Mouse (Mus musculus): ENCODE measurements around the gene Slamf6. TPM values are rescaled to one million over a fixed set of nuclear protein-coding genes. Genes with fewer than 3 reads are reported as not detected.
"Not testable (repeated sequence)": the region's sequence is repeated elsewhere in the genome, so short reads cannot be mapped to it uniquely, and the experiment has no call there.

The Slamf6 gene
- 0.50 and 0.52 TPM in 2 replicates for polyA plus RNA-seq (2014; fragmentation: Nextera tagmentation; extraction: Ambion mirVana)

DNA sequence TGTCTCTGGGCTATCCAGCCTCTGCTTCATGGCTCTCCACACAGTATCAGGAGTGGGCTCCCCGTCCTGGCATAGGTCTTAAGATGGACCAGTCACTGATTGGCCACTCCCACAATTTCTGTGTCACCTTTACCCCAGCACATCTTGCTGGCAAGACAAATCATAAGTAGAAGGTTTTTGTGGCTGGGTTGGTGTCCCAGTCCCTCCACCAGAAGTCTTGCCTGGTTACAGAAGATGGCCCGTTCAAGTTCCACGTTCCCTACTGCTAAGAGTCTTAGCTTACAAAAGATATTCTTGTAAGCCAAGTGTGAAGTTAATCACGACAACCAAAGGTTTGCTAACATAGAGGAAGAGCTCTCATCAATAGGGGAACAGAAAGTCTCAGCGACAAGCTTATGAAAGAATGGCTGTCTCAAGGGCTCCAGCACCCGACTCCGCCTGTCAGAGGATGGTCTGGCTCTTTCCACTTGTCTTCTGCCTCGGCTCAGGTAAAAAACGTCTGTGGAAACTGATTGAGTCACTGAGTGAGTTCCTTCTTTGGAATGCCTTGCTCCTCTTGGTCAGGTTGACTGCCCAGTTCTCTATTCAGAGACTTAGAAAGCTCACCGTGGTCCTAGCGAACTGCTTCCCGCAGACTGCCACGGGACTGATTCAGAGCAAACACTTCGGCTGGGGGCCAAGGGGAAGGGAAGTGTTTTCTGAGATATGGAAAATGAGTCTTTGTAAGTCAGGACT, at the start of gene Slamf6:
TSS of gene Slamf6 (plus strand) at position 211 of the 735 bp plus-strand sequence.
- 80% methylated on average over 14 of the region's 14 CpGs for WGBS
- H3K9ac ChIP-seq (ENCODE audit: low read depth, low read length) = no peak within 1 kb of the TSS
- H3K36me3 ChIP-seq (ENCODE audit: control insufficient read depth, insufficient read depth, low read length) = no peaks in the 10 kb centered on the region
- H3K4me2 ChIP-seq (ENCODE audit: low read depth, low read length) = no peak within 1 kb of the TSS
- H3K4me1 ChIP-seq (ENCODE audit: control insufficient read depth, insufficient read depth, low read length) = no peaks in the 10 kb centered on the region
- no peaks in the 10 kb centered on the region for H3K27me3 ChIP-seq (replicated peaks; ENCODE audit: control insufficient read depth, insufficient read depth, low read length)
- no peak for ATAC-seq (ENCODE audit: low read depth)
- no peak within 1 kb of the TSS for H3K4me3 ChIP-seq (ENCODE audit: low read depth, low read length)
- H3K27ac ChIP-seq (replicated peaks; ENCODE audit: low read depth, low read length) = no peak within 1 kb of the TSS
- DNase-seq (ENCODE audit: low spot score) = no peak
- H3K9me3 ChIP-seq (ENCODE audit: control insufficient read depth, low read length) = no peaks in the 10 kb centered on the region

DNA sequence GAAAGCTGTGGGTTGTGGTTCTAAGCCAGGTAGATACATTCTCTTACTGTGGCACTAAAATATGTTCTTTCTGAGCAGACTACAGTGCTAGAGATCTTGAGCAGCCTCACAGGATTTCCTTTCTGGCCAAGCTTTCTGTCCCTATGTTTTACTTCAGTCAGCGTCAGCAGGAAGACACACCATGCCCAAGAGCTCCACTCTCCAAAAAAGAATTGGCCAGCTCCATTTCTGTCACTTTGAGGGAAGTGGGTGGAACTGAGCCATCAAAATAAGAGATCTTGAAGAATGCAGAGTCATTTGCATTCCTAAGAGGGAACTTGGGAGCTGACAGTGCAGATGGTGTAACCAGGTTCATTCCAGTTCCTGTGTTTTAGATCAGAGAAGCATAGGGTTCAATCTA, 30.3 kb upstream of the Slamf6 start:
- Histone ChIP-seq H3K27me3 (replicated peaks; ENCODE audit: control insufficient read depth, insufficient read depth, low read length) (no peaks in the 10 kb centered on the region), H3K36me3 (ENCODE audit: control insufficient read depth, insufficient read depth, low read length) (no peaks in the 10 kb centered on the region), H3K9ac (ENCODE audit: low read depth, low read length) (no peak overlapping the region), H3K9me3 (ENCODE audit: control insufficient read depth, low read length) (no peaks in the 10 kb centered on the region), H3K4me2 (ENCODE audit: low read depth, low read length) (no peak overlapping the region), H3K4me1 (ENCODE audit: control insufficient read depth, insufficient read depth, low read length) (no peaks in the 10 kb centered on the region), H3K27ac (replicated peaks; ENCODE audit: low read depth, low read length) (no peak overlapping the region), H3K4me3 (ENCODE audit: low read depth, low read length) (no peak overlapping the region)
- 88% methylated on average over 1 of the region's 1 CpGs for WGBS
- ATAC-seq (ENCODE audit: low read depth) = no peak
- no peak for DNase-seq (ENCODE audit: low spot score)

DNA sequence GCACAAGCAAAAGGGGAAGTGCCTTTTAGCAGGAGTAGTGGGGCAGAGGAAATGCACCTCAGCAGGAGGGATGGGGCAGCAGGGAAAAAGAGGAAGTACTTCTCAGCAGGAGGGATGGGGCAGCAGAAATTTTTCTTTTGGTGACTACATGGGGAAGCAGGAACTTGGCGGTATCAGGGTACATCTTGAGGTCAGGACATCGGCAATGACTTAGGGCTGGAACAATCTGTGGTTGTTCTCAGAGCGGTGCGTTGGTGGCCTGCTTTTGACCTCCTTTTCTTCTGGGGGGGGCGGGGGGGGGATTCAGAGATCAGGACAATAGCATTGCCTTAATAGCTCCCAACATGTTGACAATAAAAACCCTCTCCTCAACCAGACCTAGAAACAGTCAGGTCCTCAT, 22.0 kb upstream of the Slamf6 start, which contains the start of gene Gm10521:
TSS of gene Gm10521 (plus strand) at position 301 of the 400 bp plus-strand sequence.
- H3K9me3 ChIP-seq (ENCODE audit: control insufficient read depth, low read length); H3K4me3 ChIP-seq (ENCODE audit: low read depth, low read length); H3K27me3 ChIP-seq (replicated peaks; ENCODE audit: control insufficient read depth, insufficient read depth, low read length); DNase-seq (ENCODE audit: low spot score); H3K27ac ChIP-seq (replicated peaks; ENCODE audit: low read depth, low read length); H3K4me2 ChIP-seq (ENCODE audit: low read depth, low read length); H3K9ac ChIP-seq (ENCODE audit: low read depth, low read length); ATAC-seq (ENCODE audit: low read depth); H3K4me1 ChIP-seq (ENCODE audit: control insufficient read depth, insufficient read depth, low read length); H3K36me3 ChIP-seq (ENCODE audit: control insufficient read depth, insufficient read depth, low read length): not testable (repeated sequence)
- WGBS = 73% methylated on average over 3 of the region's 5 CpGs

DNA sequence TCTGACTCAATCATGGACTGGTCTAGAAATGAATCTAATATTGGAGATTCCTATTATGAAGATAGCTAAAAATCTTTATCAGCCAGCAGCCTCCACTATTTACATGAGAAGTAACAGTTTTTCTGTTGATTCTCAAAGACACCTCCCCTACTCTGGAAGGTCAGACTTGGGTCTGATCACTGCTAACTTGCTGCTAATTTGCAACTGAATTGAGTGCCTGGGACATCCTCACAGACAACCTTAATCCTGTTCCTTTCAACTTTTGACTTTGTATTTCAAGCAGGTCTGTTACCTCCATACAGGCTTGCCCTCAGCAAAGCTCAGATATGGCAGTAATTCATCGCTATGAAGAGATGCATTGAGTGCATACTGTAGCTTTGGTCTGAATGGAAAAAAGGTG, 13.3 kb upstream of the Slamf6 start:
- no peak overlapping the region for H3K4me2 ChIP-seq (ENCODE audit: low read depth, low read length)
- DNase-seq (ENCODE audit: low spot score) (no peak), ATAC-seq (ENCODE audit: low read depth) (no peak)
- no peak overlapping the region for H3K4me3 ChIP-seq (ENCODE audit: low read depth, low read length)
- H3K27me3 ChIP-seq (replicated peaks; ENCODE audit: control insufficient read depth, insufficient read depth, low read length) = no peaks in the 10 kb centered on the region
- WGBS = 83% methylated on average over 1 of the region's 1 CpGs
- H3K36me3 ChIP-seq (ENCODE audit: control insufficient read depth, insufficient read depth, low read length) = no peaks in the 10 kb centered on the region
- H3K9me3 ChIP-seq (ENCODE audit: control insufficient read depth, low read length) = no peaks in the 10 kb centered on the region
- no peaks in the 10 kb centered on the region for H3K4me1 ChIP-seq (ENCODE audit: control insufficient read depth, insufficient read depth, low read length)
- H3K9ac ChIP-seq (ENCODE audit: low read depth, low read length) = no peak overlapping the region
- no peak overlapping the region for H3K27ac ChIP-seq (replicated peaks; ENCODE audit: low read depth, low read length)

DNA sequence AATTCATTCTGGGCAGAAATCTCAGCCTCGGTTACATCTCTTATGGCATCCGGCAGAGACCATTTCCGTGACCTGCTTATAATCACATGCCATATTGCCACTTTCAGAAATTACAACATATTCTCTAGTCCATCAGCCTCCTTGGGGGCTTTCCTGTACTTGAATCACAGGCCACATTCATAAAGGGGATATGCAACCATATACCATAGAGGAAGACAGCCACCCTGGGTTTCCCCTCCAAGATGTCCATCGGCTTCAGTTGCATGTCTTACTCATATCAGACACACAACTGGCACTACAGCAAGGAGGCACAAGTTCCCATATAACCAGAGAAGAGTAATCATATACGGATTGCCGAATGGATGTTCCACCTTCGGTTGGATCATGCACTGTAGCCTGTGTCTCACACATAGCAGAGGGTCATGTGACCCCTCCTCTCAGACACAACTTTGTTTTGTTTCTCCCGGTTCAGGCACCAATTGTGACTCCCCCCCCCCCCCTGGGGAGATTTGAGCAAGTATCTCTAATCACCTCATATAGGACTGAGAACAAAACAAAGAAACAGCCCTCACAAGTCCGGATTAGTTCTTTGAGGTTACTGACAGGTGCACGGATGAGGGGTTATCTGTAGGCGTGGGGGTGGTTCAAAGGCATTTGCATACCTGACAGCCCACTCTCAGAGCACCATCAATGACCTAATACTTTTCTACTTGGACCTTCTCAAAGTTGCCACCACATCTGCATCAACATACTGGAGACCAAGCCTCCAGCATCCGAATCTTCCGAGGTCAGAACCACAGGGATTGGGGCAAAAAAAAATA, 1.5 kb upstream of the Slamf6 start:
- WGBS = 85% methylated on average over 13 of the region's 13 CpGs
- no peak overlapping the region for H3K4me3 ChIP-seq (ENCODE audit: low read depth, low read length)

DNA sequence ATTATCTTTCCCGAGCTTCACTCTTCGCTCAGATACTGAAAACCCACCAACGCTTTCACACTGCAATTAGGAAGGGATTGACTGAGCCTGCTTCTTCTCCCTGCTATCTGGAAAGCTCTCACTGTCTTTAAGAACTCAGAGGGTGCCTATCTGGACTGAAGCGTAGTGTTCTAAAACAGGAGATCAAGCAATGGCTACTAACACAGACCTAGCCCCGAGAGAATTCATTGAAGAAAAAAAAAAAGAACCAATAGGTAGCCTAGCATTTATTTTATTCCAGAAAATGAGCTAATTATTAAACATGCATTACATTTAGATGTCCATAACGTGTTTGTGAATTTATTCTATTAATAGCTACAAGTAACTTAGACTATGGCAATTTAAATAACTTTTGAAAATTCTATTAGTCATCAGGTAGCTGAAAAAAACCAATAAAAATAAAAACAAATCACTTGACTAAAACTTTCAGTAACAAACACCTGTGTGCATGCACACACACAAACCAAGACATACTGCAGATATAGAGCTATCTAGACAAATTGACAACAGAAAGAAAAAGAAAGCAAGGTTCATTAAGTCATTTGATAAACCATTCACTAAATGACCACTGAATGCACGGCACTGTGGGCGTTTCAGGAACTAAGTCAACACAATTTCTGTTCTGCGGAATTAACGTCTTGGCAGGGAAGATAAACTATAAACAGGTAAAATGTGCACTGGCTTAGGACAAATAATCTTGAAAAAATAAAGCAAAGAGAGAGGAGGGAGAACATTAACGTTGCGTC, 1.0 kb downstream of the Slamf6 start:
- H3K4me1 ChIP-seq (ENCODE audit: control insufficient read depth, insufficient read depth, low read length) = no peaks in the 10 kb centered on the region
- H3K9ac ChIP-seq (ENCODE audit: low read depth, low read length) = no peak overlapping the region
- 83% methylated on average over 12 of the region's 12 CpGs for WGBS
- no peaks in the 10 kb centered on the region for H3K27me3 ChIP-seq (replicated peaks; ENCODE audit: control insufficient read depth, insufficient read depth, low read length)
- no peaks in the 10 kb centered on the region for H3K36me3 ChIP-seq (ENCODE audit: control insufficient read depth, insufficient read depth, low read length)
- H3K4me3 ChIP-seq (ENCODE audit: low read depth, low read length) = no peak overlapping the region
- no peak for ATAC-seq (ENCODE audit: low read depth)
- H3K9me3 ChIP-seq (ENCODE audit: control insufficient read depth, low read length) = no peaks in the 10 kb centered on the region
- no peak overlapping the region for H3K27ac ChIP-seq (replicated peaks; ENCODE audit: low read depth, low read length)
- no peak overlapping the region for H3K4me2 ChIP-seq (ENCODE audit: low read depth, low read length)
- no peak for DNase-seq (ENCODE audit: low spot score)

More for the DNA sequence above, 1.5 kb upstream of the Slamf6 start:
- H3K9ac ChIP-seq (ENCODE audit: low read depth, low read length) = no peak overlapping the region
- H3K4me1 ChIP-seq (ENCODE audit: control insufficient read depth, insufficient read depth, low read length) = no peaks in the 10 kb centered on the region
- no peaks in the 10 kb centered on the region for H3K9me3 ChIP-seq (ENCODE audit: control insufficient read depth, low read length)
- DNase-seq (ENCODE audit: low spot score) (no peak), ATAC-seq (ENCODE audit: low read depth) (no peak)
- no peak overlapping the region for H3K4me2 ChIP-seq (ENCODE audit: low read depth, low read length)
- H3K27ac ChIP-seq (replicated peaks; ENCODE audit: low read depth, low read length) = no peak overlapping the region
- H3K27me3 ChIP-seq (replicated peaks; ENCODE audit: control insufficient read depth, insufficient read depth, low read length) = no peaks in the 10 kb centered on the region
- H3K36me3 ChIP-seq (ENCODE audit: control insufficient read depth, insufficient read depth, low read length) = no peaks in the 10 kb centered on the region

DNA sequence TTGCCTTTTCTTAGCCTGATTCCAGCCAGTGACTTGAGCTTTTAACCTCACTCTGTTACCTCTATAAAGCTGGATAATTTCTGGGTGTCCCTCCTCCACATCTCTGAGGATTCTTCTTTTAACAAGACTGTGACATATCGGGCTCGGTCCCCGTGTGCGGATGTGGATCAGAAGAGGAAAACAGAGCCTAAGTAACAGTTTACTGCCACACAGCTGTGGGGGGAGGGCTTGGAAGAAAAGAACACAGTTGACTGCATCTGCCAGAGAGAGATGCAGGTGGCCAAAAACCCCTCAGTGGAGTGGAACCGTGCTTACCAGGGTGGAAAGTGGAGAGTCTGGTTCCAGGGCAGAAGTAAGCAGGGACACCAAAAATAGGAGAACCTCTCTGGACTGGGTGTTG, 1.9 kb downstream of the Slamf6 start:
- Histone ChIP-seq H3K4me2 (ENCODE audit: low read depth, low read length) (no peak overlapping the region), H3K9me3 (ENCODE audit: control insufficient read depth, low read length) (no peaks in the 10 kb centered on the region), H3K27ac (replicated peaks; ENCODE audit: low read depth, low read length) (no peak overlapping the region), H3K36me3 (ENCODE audit: control insufficient read depth, insufficient read depth, low read length) (no peaks in the 10 kb centered on the region), H3K27me3 (replicated peaks; ENCODE audit: control insufficient read depth, insufficient read depth, low read length) (no peaks in the 10 kb centered on the region), H3K4me1 (ENCODE audit: control insufficient read depth, insufficient read depth, low read length) (no peaks in the 10 kb centered on the region), H3K4me3 (ENCODE audit: low read depth, low read length) (no peak overlapping the region), H3K9ac (ENCODE audit: low read depth, low read length) (no peak overlapping the region)
- DNase-seq (ENCODE audit: low spot score) (no peak), ATAC-seq (ENCODE audit: low read depth) (no peak)
- WGBS = 90% methylated on average over 5 of the region's 5 CpGs

DNA sequence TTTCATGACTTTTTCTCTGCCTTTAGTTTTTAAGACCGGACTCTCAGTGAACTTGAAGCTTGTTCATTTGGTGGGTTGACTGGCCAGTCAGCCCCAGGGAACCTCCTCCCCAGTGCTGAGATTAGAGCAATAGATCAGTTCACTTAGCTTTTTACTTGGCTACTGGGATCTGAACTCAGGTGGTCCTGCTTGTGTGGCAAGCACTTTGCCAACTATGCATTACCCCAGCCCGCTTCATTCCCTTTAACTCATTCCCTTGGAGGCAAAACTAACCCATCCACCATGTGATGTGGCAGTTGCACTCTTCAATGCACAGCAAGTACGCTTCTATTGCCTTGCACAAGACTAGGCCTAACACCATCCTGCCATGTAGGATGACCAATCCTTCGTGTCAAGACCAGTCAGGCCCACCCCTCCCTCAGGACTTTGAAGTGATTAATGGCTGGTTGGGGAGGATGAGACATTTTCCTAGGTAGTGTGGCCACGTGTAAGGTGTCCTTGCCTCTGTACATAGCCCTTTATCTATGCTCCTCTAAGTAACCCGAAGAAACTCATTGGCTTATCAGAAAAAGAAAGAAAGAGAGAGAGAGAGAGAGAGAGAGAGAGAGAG, 2.7 kb downstream of the Slamf6 start:
- H3K36me3 ChIP-seq (ENCODE audit: control insufficient read depth, insufficient read depth, low read length) = no peaks in the 10 kb centered on the region
- no peaks in the 10 kb centered on the region for H3K9me3 ChIP-seq (ENCODE audit: control insufficient read depth, low read length)
- H3K9ac ChIP-seq (ENCODE audit: low read depth, low read length) = no peak overlapping the region
- H3K4me3 ChIP-seq (ENCODE audit: low read depth, low read length) = no peak overlapping the region
- H3K27me3 ChIP-seq (replicated peaks; ENCODE audit: control insufficient read depth, insufficient read depth, low read length) = no peaks in the 10 kb centered on the region
- 87% methylated on average over 6 of the region's 6 CpGs for WGBS
- H3K27ac ChIP-seq (replicated peaks; ENCODE audit: low read depth, low read length) = no peak overlapping the region
- DNase-seq (ENCODE audit: low spot score) (no peak), ATAC-seq (ENCODE audit: low read depth) (no peak)
- H3K4me2 ChIP-seq (ENCODE audit: low read depth, low read length) = no peak overlapping the region
- H3K4me1 ChIP-seq (ENCODE audit: control insufficient read depth, insufficient read depth, low read length) = no peaks in the 10 kb centered on the region
